Mouse (Mus musculus) liver, embryonic 15.5 days (tissue): ENCODE measurements around the gene 1700025G04Rik. TPM values are rescaled to one million over a fixed set of nuclear protein-coding genes. Genes with fewer than 3 reads are reported as not detected.
A peak's percentile ranks its signal among the peaks of the same experiment; 100 is the strongest.

Experiments
- ATAC-seq: fragments of 200-750 bp; cut with Nextera tagmentation; 2 replicates; pipeline ENCODE4 v1.8.0; 2017; ENCODE audit warnings: moderate number of reproducible peaks, mild to moderate bottlenecking, moderate library complexity; ENCODE audit not compliant: insufficient read depth
- H3K27ac ChIP-seq: fragments of 300-500 bp; sonication (generic); replicated peaks from 2 replicates; pipeline ENCODE4 v1.5.1; 2015; ENCODE audit warnings: mild to moderate bottlenecking, inconsistent platforms
- H3K27me3 ChIP-seq: fragments of 300-500 bp; sonication (generic); 2 replicates; pipeline ENCODE4 v1.6.1; 2015; ENCODE audit warnings: mild to moderate bottlenecking, inconsistent platforms
- H3K36me3 ChIP-seq: fragments of 300-500 bp; sonication (generic); replicated peaks from 2 replicates; pipeline ENCODE4 v1.6.1; 2015; ENCODE audit warnings: moderate library complexity, mild to moderate bottlenecking, inconsistent platforms
- H3K4me1 ChIP-seq: fragments of 300-500 bp; sonication (generic); replicated peaks from 2 replicates; pipeline ENCODE4 v1.6.1; 2015; ENCODE audit warnings: inconsistent platforms
- H3K4me2 ChIP-seq: fragments of 300-500 bp; sonication (generic); 2 replicates; pipeline ENCODE4 v1.6.1; 2015; ENCODE audit warnings: moderate library complexity, mild to moderate bottlenecking, inconsistent platforms
- H3K4me3 ChIP-seq: fragments of 300-500 bp; sonication (generic); replicated peaks from 2 replicates; pipeline ENCODE4 v1.5.1; 2015; ENCODE audit warnings: mild to moderate bottlenecking, inconsistent platforms
- H3K9ac ChIP-seq: fragments of 300-500 bp; sonication (generic); 2 replicates; pipeline ENCODE4 v1.6.1; 2015; ENCODE audit warnings: moderate library complexity, mild to moderate bottlenecking, inconsistent platforms
- H3K9me3 ChIP-seq: fragments of 300-500 bp; sonication (generic); replicated peaks from 2 replicates; pipeline ENCODE4 v1.6.1; 2016; ENCODE audit warnings: inconsistent platforms
- WGBS: fragments of 180-500 bp; shearing (Covaris S2); methylation state at CpG from one replicate; pipeline ENCODE4 v1.1.7; 2015; ENCODE audit warnings: mixed read lengths; ENCODE audit not compliant: insufficient replicate concordance; 5-methylcytosine and 5-hydroxymethylcytosine counted together
- polyA plus RNA-seq: library from polyadenylated mRNA; unstranded; fragments of >200 nt; fragmentation: Nextera tagmentation; extraction: Ambion mirVana; gene quantifications from 2 replicates; pipeline ENCODE4 v1.2.1, GENCODE M21; 2015

1700025G04Rik gene
- polyA plus RNA-seq, 1 experiment from 2014 or later, result 2.3 TPM

DNA sequence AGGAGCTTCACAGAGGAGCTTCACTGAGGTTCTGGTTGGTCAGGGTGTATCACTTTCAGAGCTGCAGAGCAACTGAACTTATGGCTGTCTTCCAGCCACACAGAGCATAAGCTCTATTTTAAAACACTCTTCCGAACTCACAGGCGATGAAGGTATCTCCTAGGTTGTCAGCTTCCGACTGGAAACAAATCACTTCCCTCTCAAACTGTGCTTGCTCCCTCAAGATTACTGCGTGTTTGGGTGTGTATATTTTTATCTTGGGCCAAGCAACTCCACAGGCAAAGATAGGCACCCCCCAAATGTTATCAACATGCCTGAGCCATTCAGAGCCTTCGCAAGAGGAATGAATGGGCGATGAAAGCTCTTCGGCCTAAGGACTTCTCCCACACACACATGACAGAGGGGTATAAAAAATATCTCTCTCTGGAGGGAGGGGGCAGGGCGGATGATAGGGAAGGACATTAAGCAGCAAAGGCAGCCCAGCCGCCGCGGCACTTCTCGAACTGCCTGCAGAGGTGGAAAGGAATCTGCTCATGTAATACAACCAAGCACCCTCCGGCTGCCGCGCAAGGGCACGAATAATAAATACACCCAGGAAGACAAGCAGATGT is 1.0 kb downstream of the 1700025G04Rik start:
- Histone ChIP-seq H3K4me2 (peak overlapping the region; percentile 77), H3K4me3 (peak overlapping the region; percentile 64), H3K9me3 (no peaks in the 10 kb centered on the region), H3K36me3 (no peaks in the 10 kb centered on the region), H3K4me1 (peaks cover 15% of the 10 kb centered on the region; the same call in 1 of the 2 replicates), H3K27me3 (peaks cover 71% of the 10 kb centered on the region), H3K9ac (no peak overlapping the region), H3K27ac (no peak overlapping the region)
- 5% methylated on average over 16 of the region's 16 CpGs for WGBS
- no peak for ATAC-seq

DNA sequence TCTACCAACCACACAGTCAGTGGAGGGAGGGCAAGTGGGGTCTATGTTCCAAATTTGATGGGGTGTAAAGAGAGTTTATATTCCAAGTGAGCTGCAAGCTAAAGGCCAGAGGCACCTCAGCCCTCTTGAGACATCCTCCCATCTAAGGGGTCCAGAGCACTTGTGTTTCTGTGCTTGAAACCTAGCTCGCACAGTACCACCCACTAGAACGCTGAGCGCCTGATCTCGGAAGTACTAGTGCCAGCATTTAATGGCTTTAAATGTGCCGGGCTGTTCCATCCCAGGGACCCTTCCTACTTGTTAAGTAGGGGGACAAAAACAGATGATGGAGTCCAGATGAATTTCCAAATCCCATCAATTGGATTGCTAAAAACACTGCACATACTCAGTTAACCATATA is 1.9 kb downstream of the 1700025G04Rik start:
- H3K36me3 ChIP-seq, result no peaks in the 10 kb centered on the region
- peaks cover 15% of the 10 kb centered on the region; the same call in 1 of the 2 replicates for H3K4me1 ChIP-seq
- ATAC-seq, result no peak
- H3K4me2 ChIP-seq, result no peak overlapping the region
- WGBS, result 61% methylated on average over 5 of the region's 5 CpGs
- no peak overlapping the region for H3K27ac ChIP-seq
- H3K4me3 ChIP-seq, result no peak overlapping the region
- peaks cover 69% of the 10 kb centered on the region for H3K27me3 ChIP-seq
- no peak overlapping the region for H3K9ac ChIP-seq
- H3K9me3 ChIP-seq, result no peaks in the 10 kb centered on the region

DNA sequence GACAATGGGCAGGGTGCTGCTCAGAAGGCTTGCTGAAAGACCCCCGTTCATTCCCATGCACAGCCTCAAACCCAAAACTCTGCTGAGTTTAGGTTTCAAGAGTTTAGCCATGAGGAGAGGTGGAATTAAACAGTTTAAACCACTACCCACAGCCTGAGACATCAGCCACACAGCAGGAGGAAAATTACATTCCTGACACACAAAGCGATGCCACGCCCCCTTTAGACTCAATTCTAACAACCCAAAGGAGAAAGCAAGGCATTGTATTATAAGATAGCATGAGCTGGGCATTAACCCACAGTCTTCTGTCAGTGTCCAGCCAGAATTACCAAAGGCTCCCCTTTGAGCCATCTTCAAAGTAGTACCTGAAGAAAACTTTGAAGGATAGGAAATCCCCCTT is 3.0 kb downstream of the 1700025G04Rik start:
- no peak for ATAC-seq
- H3K9me3 ChIP-seq, result no peaks in the 10 kb centered on the region
- H3K4me2 ChIP-seq, result no peak overlapping the region
- 68% methylated on average over 3 of the region's 3 CpGs for WGBS
- H3K36me3 ChIP-seq, result no peaks in the 10 kb centered on the region
- no peak overlapping the region for H3K4me3 ChIP-seq
- peaks cover 15% of the 10 kb centered on the region; the same call in 1 of the 2 replicates for H3K4me1 ChIP-seq
- H3K9ac ChIP-seq, result no peak overlapping the region
- no peak overlapping the region for H3K27ac ChIP-seq
- peaks cover 60% of the 10 kb centered on the region for H3K27me3 ChIP-seq

DNA sequence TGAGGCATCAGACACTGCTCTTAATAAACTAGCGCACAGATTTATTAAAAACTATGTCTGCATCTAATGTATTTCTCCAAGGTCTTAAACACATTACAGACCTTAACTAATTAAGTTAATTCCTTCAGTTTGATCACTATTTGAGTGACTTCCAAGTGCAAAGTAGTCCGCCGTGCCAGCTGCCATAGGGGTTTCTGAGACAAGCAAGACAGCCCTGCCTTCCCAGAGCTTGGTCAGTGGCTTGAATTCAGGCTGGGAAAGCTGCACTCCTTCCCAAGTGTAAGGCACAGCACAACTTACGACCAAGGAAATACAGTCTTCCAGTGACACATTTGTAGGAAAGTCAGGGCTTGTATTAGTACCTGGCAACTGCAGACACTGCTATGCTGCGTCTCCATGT is 4.4 kb downstream of the 1700025G04Rik start:
- peaks cover 46% of the 10 kb centered on the region for H3K27me3 ChIP-seq
- ATAC-seq, result no peak
- H3K9ac ChIP-seq, result no peak overlapping the region
- no peaks in the 10 kb centered on the region for H3K36me3 ChIP-seq
- no peak overlapping the region for H3K27ac ChIP-seq
- no peak overlapping the region for H3K4me3 ChIP-seq
- H3K9me3 ChIP-seq, result no peaks in the 10 kb centered on the region
- H3K4me1 ChIP-seq, result peaks cover 15% of the 10 kb centered on the region; the same call in 1 of the 2 replicates
- H3K4me2 ChIP-seq, result no peak overlapping the region
- WGBS, result 67% methylated on average over 5 of the region's 5 CpGs

DNA sequence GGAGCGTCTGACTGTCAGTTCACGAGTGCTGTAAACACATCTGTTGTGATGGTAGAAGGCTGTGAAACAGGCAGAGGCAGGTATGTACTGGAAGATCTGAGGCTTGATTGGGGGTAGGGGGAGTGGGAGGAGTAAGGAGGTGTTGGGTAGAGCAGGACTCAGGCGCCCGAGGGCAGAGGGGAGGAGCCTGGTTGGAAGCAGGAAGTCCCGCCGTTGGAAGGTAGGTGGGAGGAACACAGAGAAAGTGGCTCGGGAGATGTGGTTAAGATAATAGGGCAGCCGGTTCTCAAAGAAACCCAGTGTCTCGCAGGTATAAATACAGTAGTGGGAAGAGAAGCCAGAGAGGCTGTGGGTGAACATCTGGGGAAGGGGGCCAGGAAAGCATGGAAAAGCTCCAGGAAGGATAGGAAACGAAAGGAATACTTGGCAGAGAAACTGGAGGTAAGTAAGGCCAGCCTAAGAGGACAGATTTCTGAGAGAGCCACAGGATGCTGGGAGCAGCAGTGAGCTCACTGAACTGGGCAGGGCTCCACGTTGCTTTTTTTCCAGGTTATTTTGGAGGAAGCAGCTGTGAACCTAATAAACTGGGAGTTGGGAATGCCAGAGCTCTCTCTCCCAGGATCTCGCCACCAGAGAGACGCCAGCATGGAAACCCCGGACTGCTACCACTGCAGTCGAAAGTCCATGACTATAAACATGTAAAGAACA is 5.1 kb downstream of the 1700025G04Rik start:
- H3K27me3 ChIP-seq, result peaks cover 38% of the 10 kb centered on the region
- no peaks in the 10 kb centered on the region for H3K9me3 ChIP-seq
- ATAC-seq, result no peak
- H3K27ac ChIP-seq, result no peak overlapping the region
- peaks cover 15% of the 10 kb centered on the region; the same call in 1 of the 2 replicates for H3K4me1 ChIP-seq
- peak overlapping the region; percentile 22 for H3K4me3 ChIP-seq
- H3K9ac ChIP-seq, result no peak overlapping the region
- peak overlapping the region; percentile 44 for H3K4me2 ChIP-seq
- 14% methylated on average over 15 of the region's 15 CpGs for WGBS
- no peaks in the 10 kb centered on the region for H3K36me3 ChIP-seq

DNA sequence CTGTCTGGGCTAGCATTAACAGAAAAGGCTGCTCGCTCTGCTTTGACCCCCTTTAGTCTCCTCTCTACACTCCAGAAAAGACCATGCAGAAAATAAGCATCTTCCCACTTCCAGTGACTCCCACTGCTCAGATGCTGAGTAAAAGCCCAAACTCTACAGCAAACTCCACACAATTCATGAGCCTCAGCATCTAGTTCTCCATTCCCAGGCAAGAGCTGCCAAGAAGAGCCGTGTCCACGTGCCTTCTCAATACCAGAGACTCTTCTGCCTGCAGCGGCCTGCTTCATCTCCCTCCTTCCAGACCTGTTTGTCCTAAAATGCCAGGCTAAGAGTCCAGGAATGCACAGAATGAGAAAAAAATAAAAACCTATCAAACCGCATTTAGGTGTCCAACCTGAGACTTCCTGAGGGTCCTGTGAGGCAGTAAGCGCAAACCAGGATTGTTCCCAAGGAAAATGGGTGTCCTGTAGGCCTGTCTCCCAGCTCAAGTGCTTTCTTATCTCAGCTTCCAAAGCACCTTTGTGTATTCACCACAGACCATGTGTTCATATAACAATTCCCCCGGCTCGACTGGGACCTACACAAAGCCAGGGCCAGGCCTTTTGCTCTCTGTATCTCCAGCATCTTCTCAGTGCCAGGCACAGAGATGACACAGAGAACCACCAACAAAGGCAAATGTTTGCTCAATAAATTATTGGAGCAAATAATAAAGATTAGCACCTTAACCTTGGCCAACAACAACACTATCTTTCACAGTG is 7.8 kb downstream of the 1700025G04Rik start:
- no peak overlapping the region for H3K4me2 ChIP-seq
- no peak overlapping the region for H3K4me3 ChIP-seq
- peaks cover 12% of the 10 kb centered on the region for H3K27me3 ChIP-seq
- H3K27ac ChIP-seq, result no peak overlapping the region
- no peaks in the 10 kb centered on the region for H3K36me3 ChIP-seq
- H3K9ac ChIP-seq, result no peak overlapping the region
- 66% methylated on average over 8 of the region's 8 CpGs for whole genome bisulfite sequencing
- 0 out of 2 replicates have a peak, but pooled peaks cover 8% of the 10 kb centered on the region for H3K4me1 ChIP-seq
- no peak for ATAC-seq
- H3K9me3 ChIP-seq, result no peaks in the 10 kb centered on the region

DNA sequence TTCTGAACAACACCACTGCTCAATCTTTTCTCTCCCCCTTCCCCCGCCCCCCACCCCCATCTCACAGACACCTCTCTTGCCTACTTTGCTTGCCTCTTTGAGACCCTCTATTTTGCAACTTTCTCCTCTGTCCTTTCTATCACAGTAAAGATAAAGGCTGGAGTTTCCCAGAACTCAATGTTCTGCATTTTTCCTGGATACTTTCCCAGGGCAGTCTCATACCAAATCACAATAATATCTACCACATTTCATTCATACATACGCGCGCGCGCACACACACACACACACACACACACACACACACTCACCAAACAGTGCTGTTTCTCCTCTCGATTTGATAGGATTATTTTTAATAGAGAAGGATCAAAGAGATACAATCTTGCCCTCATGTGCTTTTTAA is 8.8 kb downstream of the 1700025G04Rik start:
- Histone ChIP-seq H3K4me2 (no peak overlapping the region), H3K9ac (no peak overlapping the region)
- 83% methylated on average over 7 of the region's 7 CpGs for WGBS

DNA sequence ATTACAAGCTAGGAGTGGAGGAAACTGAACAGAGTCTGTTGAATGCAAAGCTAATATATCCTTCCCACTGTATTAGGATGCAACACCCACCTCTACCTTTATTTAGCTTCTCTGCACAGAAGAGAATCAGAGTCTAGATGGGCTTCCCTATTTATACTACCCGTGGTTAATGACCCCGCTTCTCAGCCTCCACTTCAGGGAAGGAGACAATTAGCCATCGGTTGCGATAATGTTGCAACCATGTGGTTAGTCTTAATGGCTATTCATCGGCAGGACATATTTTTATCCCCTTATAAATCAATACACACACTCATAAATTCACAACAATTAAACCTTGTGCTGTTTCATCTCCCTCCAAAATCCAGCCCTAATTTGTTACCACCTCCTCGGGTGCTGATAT is 9.7 kb downstream of the 1700025G04Rik start:
- no peak overlapping the region for H3K27ac ChIP-seq
- ATAC-seq, result no peak
- no peak overlapping the region for H3K4me2 ChIP-seq
- peaks cover 6% of the 10 kb centered on the region; the same call in 1 of the 2 replicates for H3K27me3 ChIP-seq
- H3K9ac ChIP-seq, result no peak overlapping the region
- H3K36me3 ChIP-seq, result no peaks in the 10 kb centered on the region
- no peak overlapping the region for H3K4me3 ChIP-seq
- 0 out of 2 replicates have a peak, but pooled peaks cover 8% of the 10 kb centered on the region for H3K4me1 ChIP-seq
- no peaks in the 10 kb centered on the region for H3K9me3 ChIP-seq
- WGBS, result 50% methylated on average over 6 of the region's 6 CpGs

More for the DNA sequence above, 8.8 kb downstream of the 1700025G04Rik start:
- 0 out of 2 replicates have a peak, but pooled peaks cover 8% of the 10 kb centered on the region for H3K4me1 ChIP-seq
- no peak for ATAC-seq
- no peaks in the 10 kb centered on the region for H3K9me3 ChIP-seq
- no peak overlapping the region for H3K4me3 ChIP-seq
- no peaks in the 10 kb centered on the region for H3K36me3 ChIP-seq
- peaks cover 8% of the 10 kb centered on the region; the same call in 1 of the 2 replicates for H3K27me3 ChIP-seq
- H3K27ac ChIP-seq, result no peak overlapping the region

DNA sequence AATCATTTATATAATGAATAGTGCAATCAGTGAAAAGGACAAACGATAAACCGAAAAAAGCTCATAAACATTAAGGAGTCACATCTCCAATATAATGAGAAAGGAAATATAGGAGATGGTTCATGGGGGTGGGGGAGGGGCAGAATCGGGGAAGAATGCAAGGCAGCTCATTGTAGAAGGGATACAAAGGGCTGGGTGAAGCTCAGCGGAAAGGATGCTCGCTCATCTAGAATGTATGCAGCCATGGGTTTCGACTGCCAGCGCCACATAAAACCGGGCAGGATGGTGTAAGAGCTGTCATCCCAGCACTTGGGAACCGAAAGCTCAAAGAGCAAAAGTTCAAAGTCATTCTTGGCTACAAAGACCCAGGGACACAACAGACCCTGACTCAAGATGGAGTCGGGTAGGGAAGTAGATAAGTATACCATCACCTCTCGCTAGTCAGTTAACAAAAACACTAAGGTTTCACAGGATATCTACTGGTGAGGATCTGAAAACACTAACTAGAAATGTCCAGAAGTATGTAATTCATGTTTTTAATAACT is 12.7 kb downstream of the 1700025G04Rik start:
- Histone ChIP-seq H3K4me2 (no peak overlapping the region), H3K4me3 (no peak overlapping the region), H3K27ac (no peak overlapping the region), H3K4me1 (no peaks in the 10 kb centered on the region), H3K9me3 (no peaks in the 10 kb centered on the region), H3K27me3 (no peaks in the 10 kb centered on the region), H3K9ac (no peak overlapping the region), H3K36me3 (no peaks in the 10 kb centered on the region)
- 70% methylated on average over 11 of the region's 11 CpGs for WGBS
- ATAC-seq, result no peak

DNA sequence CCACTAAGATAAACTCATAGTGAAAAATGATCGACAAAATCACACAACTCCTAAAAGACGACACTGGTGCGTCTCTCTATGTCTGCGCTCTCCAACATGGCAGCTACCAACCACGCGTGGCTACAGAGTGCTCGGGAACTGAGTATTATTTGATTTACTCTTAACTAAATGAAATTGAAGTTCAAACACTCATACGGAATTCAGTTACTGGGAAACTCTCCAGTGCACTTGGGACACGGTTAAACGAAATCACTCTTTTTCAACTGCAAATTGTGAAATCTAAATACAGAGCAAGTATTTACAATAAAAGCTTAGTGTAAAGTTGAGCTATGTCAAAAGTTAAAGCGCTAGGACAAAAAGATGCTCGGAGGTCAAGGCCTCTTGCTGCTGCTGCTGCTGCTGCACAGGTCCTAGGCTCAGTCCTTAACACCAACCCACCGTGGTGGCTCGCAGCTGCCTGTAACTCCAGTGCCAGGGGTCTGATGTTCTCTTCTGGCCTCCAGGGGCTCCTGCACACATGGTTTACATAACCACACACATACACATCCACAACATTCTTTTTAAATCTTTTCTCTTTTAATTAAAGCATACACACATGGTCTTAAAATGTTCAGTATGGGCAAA is 13.6 kb downstream of the 1700025G04Rik start:
- Histone ChIP-seq H3K4me3 (no peak overlapping the region), H3K9ac (no peak overlapping the region), H3K9me3 (no peaks in the 10 kb centered on the region), H3K4me2 (no peak overlapping the region), H3K27ac (no peak overlapping the region), H3K27me3 (no peaks in the 10 kb centered on the region), H3K4me1 (no peaks in the 10 kb centered on the region), H3K36me3 (no peaks in the 10 kb centered on the region)
- no peak for ATAC-seq
- 75% methylated on average over 14 of the region's 14 CpGs for WGBS
